Mouse (Mus musculus) megakaryocyte, adult 5-6 weeks (primary cell): ENCODE measurements around the gene Olfr837. TPM values are rescaled to one million over a fixed set of nuclear protein-coding genes. Genes with fewer than 3 reads are reported as not detected.
"Not testable (repeated sequence)": the region's sequence is repeated elsewhere in the genome, so short reads cannot be mapped to it uniquely, and the experiment has no call there.

Source experiments
- ATAC-seq: 2 replicates; pipeline ENCODE4 v1.8.0; 2016; ENCODE audit warnings: mild to moderate bottlenecking, inconsistent platforms; ENCODE audit not compliant: poor library complexity, severe bottlenecking
- total RNA-seq, 2 experiments: library from RNA; stranded (forward) in 1 of 2; stranded (reverse) in 1 of 2; fragments of 153-499, 151-499 nt in 1 of 2; fragments of 221-1000, 200-1000 nt in 1 of 2; gene quantifications; 2 replicates each; pipeline versions ENCODE4 v1.2.3 to v1.2.4; 2015 to 2017

Gene Olfr837
- total RNA-seq (2015) (not detected in 2 replicates), total RNA-seq (2017) (not detected in 2 replicates)

DNA sequence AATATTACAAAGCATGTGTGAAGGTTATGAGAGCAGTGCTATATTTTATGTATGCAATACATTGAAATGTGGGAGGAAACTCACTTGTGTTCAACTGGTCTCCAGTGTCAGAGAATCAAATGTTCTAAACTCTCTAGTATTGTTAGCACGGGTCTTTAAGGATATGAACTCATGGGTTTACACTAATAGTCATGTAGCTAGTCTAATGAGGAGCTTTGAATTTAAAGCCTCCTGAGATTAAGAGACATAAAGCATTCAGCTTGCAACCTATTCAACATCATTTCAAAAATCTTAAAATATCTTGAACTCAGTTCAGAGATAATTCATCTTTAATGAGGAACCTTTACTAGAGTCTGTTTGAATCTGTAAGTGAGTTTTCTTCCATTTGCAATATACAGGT, at the start of gene Olfr837:
TSS of gene Olfr837 (plus strand) at position 301 of the 400 bp plus-strand sequence.
- ATAC-seq, result no peak

DNA sequence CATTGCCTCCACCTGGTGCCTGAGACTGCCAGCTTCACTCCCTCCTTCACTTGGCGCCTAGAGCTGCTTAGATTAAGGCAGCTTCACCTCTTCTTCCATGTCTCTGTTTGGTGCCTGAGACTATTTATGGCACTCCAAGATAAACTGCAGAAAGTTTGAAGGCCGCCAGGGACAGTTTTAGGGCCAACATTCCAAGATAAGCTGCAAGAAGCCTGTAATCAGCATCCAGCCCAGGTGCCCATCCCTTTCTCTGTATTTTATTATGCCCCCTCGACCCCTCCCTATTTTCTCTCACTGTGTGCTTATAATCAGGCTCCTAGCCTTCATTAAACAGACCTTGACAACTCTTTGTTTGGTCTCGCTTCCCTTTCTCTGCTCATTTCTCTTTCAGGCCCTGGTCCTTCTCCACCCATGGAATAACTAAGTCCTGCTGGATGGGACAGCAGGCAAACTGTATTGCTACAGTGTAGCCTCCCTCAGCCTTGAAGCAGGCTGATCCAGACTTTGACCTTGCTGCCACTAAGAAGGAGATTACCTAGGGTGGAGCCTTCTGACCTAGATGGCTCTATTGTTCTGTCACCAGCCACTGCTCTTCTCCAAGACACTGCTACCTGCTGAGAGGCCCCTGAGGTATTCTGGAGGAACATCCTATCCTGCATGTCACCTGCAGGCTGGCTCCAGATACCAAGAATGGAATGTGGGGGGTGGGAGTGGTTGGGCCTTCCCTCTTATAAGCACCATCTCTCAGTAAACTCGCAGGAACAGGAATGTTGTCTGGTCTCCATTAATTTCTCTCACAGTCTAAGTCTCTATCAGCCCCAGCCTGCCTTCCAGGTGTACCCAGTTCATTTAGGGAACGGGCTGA, 43.0 kb upstream of the Olfr837 start:
- ATAC-seq, result not testable (repeated sequence)

DNA sequence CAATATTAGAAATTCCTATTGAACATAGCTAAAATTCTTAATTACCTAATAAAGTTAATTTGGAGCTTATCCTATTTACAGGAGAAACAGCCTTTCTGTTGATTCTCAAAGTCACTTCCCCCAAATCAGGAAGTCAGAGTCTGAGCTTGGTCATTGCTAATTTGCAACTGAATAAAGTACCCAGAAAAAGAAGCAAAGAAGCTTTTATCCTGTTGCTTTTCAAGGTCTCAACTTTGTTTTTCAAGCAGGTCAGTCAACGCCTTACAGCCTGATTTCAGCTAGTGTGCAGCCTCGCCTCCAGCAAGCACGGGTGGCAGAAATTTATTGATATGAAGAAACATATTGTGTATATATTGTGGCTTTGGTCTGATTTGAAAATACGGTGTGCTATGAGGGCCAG, 38.8 kb upstream of the Olfr837 start:
- no peak for ATAC-seq

DNA sequence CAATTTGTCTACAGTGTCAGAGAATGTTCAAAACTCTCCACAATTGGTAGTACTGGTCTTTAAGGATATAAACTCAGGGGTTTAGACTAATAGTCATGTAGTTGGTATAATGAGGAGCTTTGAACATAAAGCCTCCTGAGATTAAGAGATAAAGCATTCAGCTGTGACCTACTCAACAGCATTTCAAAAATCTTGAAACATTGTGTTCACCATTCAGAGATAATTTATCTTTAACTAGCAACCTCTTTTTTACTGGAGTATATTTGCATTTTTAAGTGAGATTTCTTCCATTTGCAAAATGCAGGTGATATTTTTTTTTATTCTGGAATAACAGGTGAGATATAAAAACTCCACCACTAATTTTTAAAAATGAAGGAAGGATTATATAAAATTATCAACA, 16.0 kb upstream of the Olfr837 start, which contains the start of gene Olfr836:
TSS of gene Olfr836 (plus strand) at position 301 of the 400 bp plus-strand sequence.
- ATAC-seq, result no peak

DNA sequence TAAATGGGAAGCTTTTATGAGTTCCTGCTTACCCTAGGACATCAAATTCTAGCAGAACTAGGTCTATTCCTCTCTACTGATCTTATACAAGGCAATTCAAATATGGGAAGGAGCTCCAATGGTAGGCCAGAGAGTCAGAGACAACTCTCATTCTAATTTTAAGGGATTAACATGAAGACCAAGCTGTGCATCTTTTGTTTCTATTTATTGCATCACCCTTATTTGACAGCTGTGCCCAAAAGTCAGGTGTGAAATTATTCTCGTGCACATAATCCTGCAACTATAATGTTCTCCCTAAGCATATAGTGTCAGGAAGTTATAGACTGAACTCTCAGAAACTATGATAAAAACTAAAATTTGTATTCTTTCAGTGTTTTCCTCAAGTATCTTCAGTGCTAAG, 41.1 kb downstream of the Olfr837 start, which contains the start of gene Olfr839-ps1:
TSS of gene Olfr839-ps1 (minus strand) at position 101 of the 400 bp plus-strand sequence.
- no peak for ATAC-seq

Other genes starting within 250 kb of the Olfr837 start
- gene Olfr832, start 199.2 kb upstream of the Olfr837 start, total RNA-seq (2015), result not detected in 2 replicates
- not detected in 2 replicates for gene Olfr832, start 199.2 kb upstream of the Olfr837 start, total RNA-seq (2017)
- not detected in 2 replicates for gene Olfr834, start 148.3 kb upstream of the Olfr837 start, total RNA-seq (2015)
- not detected in 2 replicates for gene Olfr834, start 148.3 kb upstream of the Olfr837 start, total RNA-seq (2017)
- not detected in 2 replicates for gene Olfr835, start 103.6 kb upstream of the Olfr837 start, total RNA-seq (2015)
- gene Olfr835, start 103.6 kb upstream of the Olfr837 start, total RNA-seq (2017), result not detected in 2 replicates
- not detected in 2 replicates for gene Olfr836, start 15.9 kb upstream of the Olfr837 start, total RNA-seq (2015)
- not detected in 2 replicates for gene Olfr836, start 15.9 kb upstream of the Olfr837 start, total RNA-seq (2017)
- not detected in 2 replicates for gene Olfr839-ps1, start 41.0 kb downstream of the Olfr837 start, total RNA-seq (2015)
- gene Olfr839-ps1, start 41.0 kb downstream of the Olfr837 start, total RNA-seq (2017), result not detected in 2 replicates
- not detected in 2 replicates for gene Olfr843, start 115.7 kb downstream of the Olfr837 start, total RNA-seq (2015)
- gene Olfr843, start 115.7 kb downstream of the Olfr837 start, total RNA-seq (2017), result not detected in 2 replicates
- not detected in 2 replicates for gene Olfr844, start 180.0 kb downstream of the Olfr837 start, total RNA-seq (2015)
- gene Olfr844, start 180.0 kb downstream of the Olfr837 start, total RNA-seq (2017), result not detected in 2 replicates
- not detected in 2 replicates for gene Olfr845, start 200.1 kb downstream of the Olfr837 start, total RNA-seq (2015)
- not detected in 2 replicates for gene Olfr845, start 200.1 kb downstream of the Olfr837 start, total RNA-seq (2017)
- gene Olfr846, start 227.7 kb downstream of the Olfr837 start, total RNA-seq (2015), result not detected in 2 replicates
- gene Olfr846, start 227.7 kb downstream of the Olfr837 start, total RNA-seq (2017), result not detected in 2 replicates
- not detected in 2 replicates for gene Olfr847, start 242.4 kb downstream of the Olfr837 start, total RNA-seq (2015)
- not detected in 2 replicates for gene Olfr847, start 242.4 kb downstream of the Olfr837 start, total RNA-seq (2017)